Mouse (Mus musculus): ENCODE measurements at regions not wholly inside any gene's neighbourhood (a gene's known extent, or its start where the extent isn't known, plus 50 kb on each side); places are given as distances from the start of the nearest gene placed in this dataset.

DNA sequence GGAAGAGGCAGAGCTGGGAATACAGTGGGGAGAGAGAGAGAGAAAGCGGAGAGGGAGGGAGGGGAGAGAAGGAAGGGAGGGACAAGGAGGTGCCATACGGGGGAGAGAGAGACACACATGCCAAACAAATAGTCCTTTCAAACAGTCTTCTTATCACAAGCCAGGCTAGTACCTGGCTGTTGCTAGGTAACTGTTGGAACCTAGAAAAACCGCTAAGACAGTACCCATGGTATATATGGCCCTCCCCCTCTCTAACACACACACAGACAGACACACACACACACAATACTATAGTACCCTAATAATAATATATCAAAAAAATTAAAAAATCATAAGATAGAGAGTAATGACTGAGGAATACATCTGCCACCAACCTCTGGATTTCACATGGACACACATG is 117.4 kb upstream of the Med14 start:
- no peak overlapping the region for H3K4me3 ChIP-seq (ENCODE audit: low read depth, low read length)
- H3K9ac ChIP-seq (ENCODE audit: low read length): no peak overlapping the region
- WGBS: 61% methylated on average over 3 of the region's 3 CpGs
- H3K27ac ChIP-seq (ENCODE audit: low read depth, low read length): peak overlapping the region; percentile 21; the same call in 1 of the 2 replicates
- ATAC-seq (0 out of 2 replicates have a peak, but pooled peaks have one; percentile 26), DNase-seq (ENCODE audit: low spot score) (no peak)
- no peaks in the 10 kb centered on the region for H3K4me1 ChIP-seq (ENCODE audit: control insufficient read depth, insufficient read depth, low read length)
- H3K9me3 ChIP-seq (replicated peaks; ENCODE audit: control insufficient read depth, low read length): no peaks in the 10 kb centered on the region
- H3K4me2 ChIP-seq (ENCODE audit: low read length): no peak overlapping the region
- H3K36me3 ChIP-seq (ENCODE audit: control insufficient read depth, insufficient read depth, low read length): no peaks in the 10 kb centered on the region
- no peaks in the 10 kb centered on the region for H3K27me3 ChIP-seq (replicated peaks; ENCODE audit: control insufficient read depth, insufficient read depth, low read length)

DNA sequence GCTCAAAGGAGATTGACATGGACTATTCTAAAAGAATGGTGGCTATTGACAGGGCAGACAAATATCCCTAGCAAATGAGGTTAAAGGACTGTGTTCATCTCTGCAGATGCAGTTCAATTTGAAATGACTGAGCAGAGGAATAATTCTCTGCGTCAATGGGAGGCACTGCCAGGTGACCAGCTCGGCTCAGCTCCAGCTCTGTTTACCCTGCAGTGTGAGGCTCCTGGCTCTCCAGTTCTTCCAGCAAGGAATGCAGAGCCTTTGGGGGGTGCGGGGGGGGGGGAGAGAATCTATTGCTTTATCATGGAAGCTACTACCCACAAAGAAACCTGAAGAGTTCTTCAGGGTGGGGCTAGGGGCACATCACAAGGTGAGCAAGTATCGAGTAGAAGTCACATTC is 115.6 kb upstream of the Med14 start:
- Histone ChIP-seq H3K27ac (ENCODE audit: low read depth, low read length) (no peak overlapping the region), H3K9me3 (replicated peaks; ENCODE audit: control insufficient read depth, low read length) (no peaks in the 10 kb centered on the region), H3K4me1 (ENCODE audit: control insufficient read depth, insufficient read depth, low read length) (no peaks in the 10 kb centered on the region), H3K36me3 (ENCODE audit: control insufficient read depth, insufficient read depth, low read length) (no peaks in the 10 kb centered on the region), H3K27me3 (replicated peaks; ENCODE audit: control insufficient read depth, insufficient read depth, low read length) (no peaks in the 10 kb centered on the region), H3K4me3 (ENCODE audit: low read depth, low read length) (no peak overlapping the region), H3K9ac (ENCODE audit: low read length) (no peak overlapping the region), H3K4me2 (ENCODE audit: low read length) (no peak overlapping the region)
- 46% methylated on average over 4 of the region's 4 CpGs for WGBS
- no peak for ATAC-seq
- no peak for DNase-seq (ENCODE audit: low spot score)

DNA sequence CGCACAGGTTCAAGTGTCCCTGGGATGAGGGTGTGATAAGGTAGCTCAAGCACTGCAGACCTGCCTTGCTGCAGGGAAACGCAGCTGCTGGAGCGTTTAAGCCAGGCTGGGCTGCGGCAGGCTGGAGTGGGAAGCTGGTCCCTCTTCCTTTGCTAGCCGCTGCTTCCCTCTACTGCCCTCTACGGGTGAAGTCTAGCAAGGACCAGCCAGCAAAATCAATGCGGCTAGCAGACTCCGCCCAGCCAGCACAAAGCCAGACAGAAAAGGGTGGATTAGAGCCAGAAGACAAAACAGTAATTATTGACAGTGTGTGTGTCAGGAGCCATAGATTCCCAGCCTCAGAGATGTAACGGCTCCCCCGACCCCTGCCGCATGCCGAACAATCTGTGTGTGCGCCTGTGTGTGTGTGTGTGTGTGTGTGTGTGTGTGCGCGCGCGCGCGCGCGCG is 111.8 kb upstream of the Med14 start:
- H3K9ac ChIP-seq (ENCODE audit: low read length): peak overlapping the region; percentile 55
- H3K9me3 ChIP-seq (replicated peaks; ENCODE audit: control insufficient read depth, low read length): no peaks in the 10 kb centered on the region
- no peaks in the 10 kb centered on the region for H3K36me3 ChIP-seq (ENCODE audit: control insufficient read depth, insufficient read depth, low read length)
- 55% methylated on average over 22 of the region's 22 CpGs for WGBS
- ATAC-seq: peak; percentile 96
- H3K27ac ChIP-seq (ENCODE audit: low read depth, low read length): peak overlapping the region; percentile 91
- peak overlapping the region; percentile 28 for H3K4me3 ChIP-seq (ENCODE audit: low read depth, low read length)
- peak overlapping the region; percentile 46 for H3K4me2 ChIP-seq (ENCODE audit: low read length)
- H3K27me3 ChIP-seq (replicated peaks; ENCODE audit: control insufficient read depth, insufficient read depth, low read length): no peaks in the 10 kb centered on the region
- DNase-seq (ENCODE audit: low spot score): peak; percentile 94
- no peaks in the 10 kb centered on the region for H3K4me1 ChIP-seq (ENCODE audit: control insufficient read depth, insufficient read depth, low read length)

DNA sequence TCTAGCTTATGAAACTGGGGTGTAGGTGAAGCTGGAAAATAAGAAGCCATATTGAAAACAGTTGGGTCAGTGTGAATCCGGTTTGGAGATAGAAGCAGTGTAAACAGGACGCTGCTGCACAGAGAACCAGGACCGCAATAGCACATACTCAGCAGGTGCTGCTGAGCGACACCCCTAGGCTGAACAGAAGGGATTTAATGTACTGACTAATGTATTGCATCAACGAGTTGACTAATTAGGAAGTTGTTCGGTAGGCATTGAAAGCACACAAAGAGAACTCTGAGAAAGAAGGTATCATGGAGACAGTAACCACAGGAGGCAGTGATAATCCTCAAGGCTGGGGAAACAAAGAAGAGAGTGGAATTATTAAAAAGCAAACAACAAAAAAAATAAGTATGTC is 111.4 kb upstream of the Med14 start:
- 31% methylated on average over 6 of the region's 6 CpGs for WGBS
- Histone ChIP-seq H3K4me2 (ENCODE audit: low read length) (peak overlapping the region; percentile 46), H3K36me3 (ENCODE audit: control insufficient read depth, insufficient read depth, low read length) (no peaks in the 10 kb centered on the region), H3K27me3 (replicated peaks; ENCODE audit: control insufficient read depth, insufficient read depth, low read length) (no peaks in the 10 kb centered on the region), H3K9ac (ENCODE audit: low read length) (peak overlapping the region; percentile 55), H3K27ac (ENCODE audit: low read depth, low read length) (peak overlapping the region; percentile 91), H3K9me3 (replicated peaks; ENCODE audit: control insufficient read depth, low read length) (no peaks in the 10 kb centered on the region), H3K4me1 (ENCODE audit: control insufficient read depth, insufficient read depth, low read length) (no peaks in the 10 kb centered on the region), H3K4me3 (ENCODE audit: low read depth, low read length) (peak overlapping the region; percentile 28)
- DNase-seq (ENCODE audit: low spot score) (peak; percentile 56), ATAC-seq (peak; percentile 79)

DNA sequence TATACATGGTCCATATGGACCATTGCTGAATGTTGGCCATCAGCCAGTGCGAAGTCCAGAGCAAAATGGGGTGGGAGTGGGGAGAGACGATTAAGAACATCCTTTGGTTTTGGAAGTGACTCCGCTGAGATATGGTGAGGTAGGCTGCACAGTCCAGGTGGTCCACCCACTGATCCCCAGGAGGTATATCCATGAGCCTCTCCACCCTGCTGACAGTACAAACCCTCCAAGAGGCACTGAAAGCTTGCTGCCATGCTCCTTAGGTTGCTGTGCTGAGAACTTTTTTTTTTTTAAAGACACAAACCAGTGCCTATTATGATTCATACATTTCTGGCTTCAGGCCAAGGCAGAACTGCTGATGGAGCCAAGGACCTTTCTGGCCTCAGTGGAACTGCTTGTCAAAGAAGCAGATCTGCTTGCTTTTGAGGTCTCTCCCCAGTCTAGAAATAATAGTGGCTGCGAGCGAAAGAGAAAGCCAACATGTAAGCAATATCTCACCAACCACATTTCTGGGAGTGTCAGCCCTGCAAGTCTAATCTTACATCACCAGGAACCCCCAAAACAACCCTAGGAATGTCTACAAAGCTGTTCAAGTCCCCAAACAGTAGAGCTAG is 105.1 kb upstream of the Med14 start:
- ATAC-seq (no peak), DNase-seq (ENCODE audit: low spot score) (no peak)
- no peaks in the 10 kb centered on the region for H3K27me3 ChIP-seq (replicated peaks; ENCODE audit: control insufficient read depth, insufficient read depth, low read length)
- H3K36me3 ChIP-seq (ENCODE audit: control insufficient read depth, insufficient read depth, low read length): no peaks in the 10 kb centered on the region
- no peak overlapping the region for H3K27ac ChIP-seq (ENCODE audit: low read depth, low read length)
- no peak overlapping the region for H3K4me2 ChIP-seq (ENCODE audit: low read length)
- 92% methylated on average over 5 of the region's 5 CpGs for whole genome bisulfite sequencing
- no peaks in the 10 kb centered on the region for H3K9me3 ChIP-seq (replicated peaks; ENCODE audit: control insufficient read depth, low read length)
- H3K4me3 ChIP-seq (ENCODE audit: low read depth, low read length): no peak overlapping the region
- H3K9ac ChIP-seq (ENCODE audit: low read length): no peak overlapping the region
- no peaks in the 10 kb centered on the region for H3K4me1 ChIP-seq (ENCODE audit: control insufficient read depth, insufficient read depth, low read length)

DNA sequence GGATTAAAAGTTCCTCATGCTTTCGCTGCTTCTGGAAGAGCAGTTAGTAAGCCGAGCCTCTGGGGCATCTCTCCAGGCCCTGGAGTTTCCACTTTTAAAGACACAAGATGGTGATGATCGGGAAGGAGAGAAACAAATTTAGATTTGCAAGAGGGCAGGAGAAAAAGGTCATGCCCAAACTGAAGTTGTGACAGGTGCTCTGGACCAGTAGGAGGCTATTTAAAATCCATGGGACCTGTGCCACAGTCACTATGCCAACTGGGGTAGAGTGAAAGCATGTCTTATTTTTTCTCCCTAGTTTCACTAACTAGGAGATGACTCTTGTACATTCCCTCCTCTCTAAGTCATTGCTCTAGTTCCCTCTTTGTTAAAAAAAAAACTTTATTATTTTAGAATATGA is 104.3 kb upstream of the Med14 start:
- H3K4me3 ChIP-seq (ENCODE audit: low read depth, low read length): no peak overlapping the region
- no peak for DNase-seq (ENCODE audit: low spot score)
- H3K27ac ChIP-seq (ENCODE audit: low read depth, low read length): no peak overlapping the region
- H3K9ac ChIP-seq (ENCODE audit: low read length): no peak overlapping the region
- 92% methylated on average over 3 of the region's 3 CpGs for WGBS
- no peaks in the 10 kb centered on the region for H3K9me3 ChIP-seq (replicated peaks; ENCODE audit: control insufficient read depth, low read length)
- no peaks in the 10 kb centered on the region for H3K36me3 ChIP-seq (ENCODE audit: control insufficient read depth, insufficient read depth, low read length)
- H3K4me1 ChIP-seq (ENCODE audit: control insufficient read depth, insufficient read depth, low read length): no peaks in the 10 kb centered on the region
- H3K4me2 ChIP-seq (ENCODE audit: low read length): no peak overlapping the region
- H3K27me3 ChIP-seq (replicated peaks; ENCODE audit: control insufficient read depth, insufficient read depth, low read length): no peaks in the 10 kb centered on the region
- no peak for ATAC-seq

DNA sequence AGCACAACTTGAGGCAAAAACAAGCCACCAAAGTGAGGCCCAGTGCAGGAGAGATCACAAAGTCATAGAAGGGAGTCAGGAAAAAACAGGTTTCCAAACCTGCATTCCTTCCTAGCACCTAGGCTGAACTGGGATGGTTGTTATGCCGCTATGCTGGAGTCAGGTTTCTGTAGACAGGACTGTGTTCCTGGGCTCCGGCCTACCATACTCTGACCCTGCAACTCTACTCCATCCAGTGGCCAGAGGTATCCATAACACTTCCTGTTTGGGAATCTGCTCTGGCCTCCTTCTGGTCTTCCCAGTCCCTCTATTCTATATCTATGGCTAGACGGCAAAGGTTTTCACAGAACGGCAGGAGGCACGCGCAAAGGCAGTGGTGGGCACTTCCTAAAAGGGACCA is 98.3 kb upstream of the Med14 start:
- DNase-seq (ENCODE audit: low spot score) (no peak), ATAC-seq (no peak)

DNA sequence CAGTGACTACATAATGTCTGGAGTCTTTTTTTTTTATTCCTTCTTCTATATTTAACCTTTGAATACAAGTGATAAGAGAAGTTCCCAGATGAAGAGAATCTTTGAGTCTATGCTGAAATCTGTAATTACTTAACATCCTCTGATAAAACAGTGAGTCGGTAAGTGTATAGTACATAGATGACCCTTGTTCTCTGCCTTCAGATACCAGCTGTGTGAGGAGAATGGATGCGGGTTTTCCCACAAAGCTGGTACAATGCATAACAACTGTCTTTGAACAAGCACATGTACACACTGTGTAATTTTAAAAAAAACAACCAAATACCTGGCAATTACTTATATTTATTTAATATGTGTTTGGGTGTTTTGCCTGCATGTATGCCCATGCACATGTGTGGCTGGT is 96.9 kb upstream of the Med14 start:
- ATAC-seq (peak; percentile 47), DNase-seq (ENCODE audit: low spot score) (no peak)
- H3K36me3 ChIP-seq (ENCODE audit: control insufficient read depth, insufficient read depth, low read length): no peaks in the 10 kb centered on the region
- H3K4me2 ChIP-seq (ENCODE audit: low read length): peak overlapping the region; percentile 49
- H3K9ac ChIP-seq (ENCODE audit: low read length): no peak overlapping the region
- H3K27ac ChIP-seq (ENCODE audit: low read depth, low read length): peak overlapping the region; percentile 90
- WGBS: 37% methylated on average over 2 of the region's 2 CpGs
- H3K27me3 ChIP-seq (replicated peaks; ENCODE audit: control insufficient read depth, insufficient read depth, low read length): no peaks in the 10 kb centered on the region
- no peak overlapping the region for H3K4me3 ChIP-seq (ENCODE audit: low read depth, low read length)
- no peaks in the 10 kb centered on the region for H3K9me3 ChIP-seq (replicated peaks; ENCODE audit: control insufficient read depth, low read length)
- peaks cover 4% of the 10 kb centered on the region; the same call in 1 of the 2 replicates for H3K4me1 ChIP-seq (ENCODE audit: control insufficient read depth, insufficient read depth, low read length)

More for the DNA sequence above, 98.3 kb upstream of the Med14 start:
- Histone ChIP-seq H3K27ac (ENCODE audit: low read depth, low read length) (no peak overlapping the region), H3K9me3 (replicated peaks; ENCODE audit: control insufficient read depth, low read length) (no peaks in the 10 kb centered on the region), H3K4me1 (ENCODE audit: control insufficient read depth, insufficient read depth, low read length) (peaks cover 4% of the 10 kb centered on the region; the same call in 1 of the 2 replicates), H3K4me2 (ENCODE audit: low read length) (no peak overlapping the region), H3K9ac (ENCODE audit: low read length) (no peak overlapping the region), H3K4me3 (ENCODE audit: low read depth, low read length) (no peak overlapping the region), H3K36me3 (ENCODE audit: control insufficient read depth, insufficient read depth, low read length) (no peaks in the 10 kb centered on the region), H3K27me3 (replicated peaks; ENCODE audit: control insufficient read depth, insufficient read depth, low read length) (no peaks in the 10 kb centered on the region)
- 77% methylated on average over 6 of the region's 6 CpGs for WGBS

DNA sequence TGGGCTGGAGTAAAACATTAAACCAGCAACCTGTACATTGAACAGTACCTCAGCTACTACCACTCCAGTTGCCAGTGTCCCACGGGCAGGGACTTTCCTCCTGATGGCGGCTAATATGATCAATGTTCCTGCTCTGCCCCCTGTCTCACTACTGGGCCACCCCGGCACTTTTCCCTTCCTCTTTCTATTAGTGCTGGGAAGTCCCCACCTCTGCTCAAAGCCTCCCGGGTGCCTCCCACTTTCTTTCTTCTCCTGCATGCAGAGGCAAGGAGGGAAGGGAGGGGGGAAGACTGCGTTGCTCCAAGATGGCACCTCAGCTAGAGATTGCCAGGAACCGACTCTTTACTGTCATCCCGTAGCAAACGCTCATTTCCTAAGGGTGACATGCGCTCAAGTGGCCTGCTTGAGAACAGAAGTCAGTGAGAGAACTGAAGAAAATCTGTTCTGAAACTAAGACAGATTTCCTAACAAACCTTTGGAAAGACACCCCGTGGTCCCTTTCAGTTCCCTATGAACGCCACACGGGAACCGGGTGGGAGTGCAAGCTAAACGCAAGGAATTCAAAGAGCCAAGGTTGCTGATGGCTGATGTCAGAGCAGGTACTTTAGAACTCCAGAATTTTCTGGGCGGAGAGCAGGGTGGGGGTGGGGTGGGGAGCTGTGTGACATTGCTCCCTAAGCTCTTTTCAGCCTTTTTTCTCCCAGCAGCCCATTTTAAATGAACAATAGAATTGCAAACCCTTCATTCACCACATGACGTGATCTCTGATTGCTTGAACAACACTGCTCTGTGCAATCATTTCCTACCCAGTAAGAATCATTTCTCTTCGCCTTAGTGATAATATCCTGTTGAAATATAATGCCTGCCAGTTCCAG is 96.2 kb upstream of the Med14 start:
- H3K36me3 ChIP-seq (ENCODE audit: control insufficient read depth, insufficient read depth, low read length): no peaks in the 10 kb centered on the region
- ATAC-seq: peak; percentile 84
- 24% methylated on average over 17 of the region's 17 CpGs for WGBS

More for the DNA sequence above, 96.2 kb upstream of the Med14 start:
- peak overlapping the region; percentile 50 for H3K9ac ChIP-seq (ENCODE audit: low read length)
- H3K27ac ChIP-seq (ENCODE audit: low read depth, low read length): peak overlapping the region; percentile 90
- H3K9me3 ChIP-seq (replicated peaks; ENCODE audit: control insufficient read depth, low read length): no peaks in the 10 kb centered on the region
- H3K4me3 ChIP-seq (ENCODE audit: low read depth, low read length): peak overlapping the region; percentile 15
- H3K27me3 ChIP-seq (replicated peaks; ENCODE audit: control insufficient read depth, insufficient read depth, low read length): no peaks in the 10 kb centered on the region
- peak; percentile 78 for DNase-seq (ENCODE audit: low spot score)
- H3K4me1 ChIP-seq (ENCODE audit: control insufficient read depth, insufficient read depth, low read length): peaks cover 4% of the 10 kb centered on the region; the same call in 1 of the 2 replicates
- peak overlapping the region; percentile 49 for H3K4me2 ChIP-seq (ENCODE audit: low read length)
